Mouse (Mus musculus) macrophage (primary cell): ENCODE results near the gene Alk. TPM values are rescaled to one million over a fixed set of nuclear protein-coding genes. Genes with fewer than 3 reads are reported as not detected.

ENCODE experiments used
- H3K27ac ChIP-seq: fragments of 350-480 bp; formaldehyde crosslinking; 2 replicates; pipeline ENCODE4 v1.9.0; 2021
- H3K36me3 ChIP-seq: fragments of 350-480 bp; formaldehyde crosslinking; 2 replicates; pipeline ENCODE4 v1.9.0; 2021; ENCODE audit errors: inconsistent target
- H3K4me3 ChIP-seq: fragments of 350-480 bp; formaldehyde crosslinking; 2 replicates; pipeline ENCODE4 v1.9.0; 2021; ENCODE audit errors: inconsistent target
- H3K79me2 ChIP-seq: fragments of 350-480 bp; formaldehyde crosslinking; 2 replicates; pipeline ENCODE4 v1.9.0; 2021; ENCODE audit errors: inconsistent target
- WGBS: methylation state at CpG from one replicate; pipeline ENCODE4 v1.1.7; 2026; ENCODE audit warnings: inconsistent platforms; ENCODE audit not compliant: missing documents; 5-methylcytosine and 5-hydroxymethylcytosine counted together
- polyA plus RNA-seq: library from polyadenylated mRNA; stranded (reverse); fragments of 250-400 nt; gene quantifications from 3 replicates; pipeline ENCODE4 v1.2.4, GENCODE M21; 2018; ENCODE audit warnings: inconsistent platforms

Gene Alk
- polyA plus RNA-seq, 1 experiment from 2014 or later = not detected

DNA sequence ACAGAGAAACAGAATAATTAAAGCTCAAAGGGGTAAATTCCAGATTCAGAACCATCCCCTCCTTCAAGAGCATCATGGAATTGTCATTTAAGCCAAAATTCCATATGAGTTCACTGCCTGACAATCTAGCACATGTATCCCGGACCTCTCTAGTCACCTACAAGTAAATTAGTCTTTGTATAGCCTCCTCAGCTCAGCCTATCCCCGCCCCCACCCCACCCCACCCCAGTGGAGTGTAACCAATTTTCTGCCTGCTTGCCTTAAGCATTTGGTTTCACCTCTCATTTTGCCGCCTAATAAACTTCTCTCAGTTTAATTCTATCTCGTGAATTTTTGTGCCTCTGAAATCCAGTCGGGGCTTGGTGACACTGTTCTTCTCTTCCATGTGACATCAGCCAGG lies 41.0 kb downstream of the Alk start:
- no peaks in the 10 kb centered on the region for H3K36me3 ChIP-seq
- H3K79me2 ChIP-seq = no peaks in the 10 kb centered on the region
- 80% methylated on average over 5 of the region's 5 CpGs for WGBS
- H3K4me3 ChIP-seq = no peak overlapping the region
- no peak overlapping the region for H3K27ac ChIP-seq

DNA sequence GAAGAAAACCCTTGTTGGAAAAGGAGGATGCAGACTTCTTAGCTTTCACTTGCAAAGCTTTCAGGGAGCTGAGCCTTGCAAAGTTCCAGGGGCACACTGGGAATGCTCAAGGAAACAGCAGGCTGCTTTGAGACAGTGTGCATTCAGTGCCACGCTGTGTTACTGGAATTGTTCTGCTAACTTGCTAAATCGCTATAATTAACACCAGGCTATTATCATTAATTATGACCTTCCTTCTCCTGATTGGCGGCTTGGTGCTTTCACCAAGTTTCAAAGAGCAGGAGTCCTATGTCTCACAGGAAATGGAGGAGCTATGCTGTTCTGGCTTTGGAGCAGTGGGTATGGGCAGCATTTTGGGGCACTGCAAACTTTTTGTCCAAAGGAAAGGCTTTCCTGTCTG lies 43.0 kb downstream of the Alk start:
- 68% methylated on average over 3 of the region's 3 CpGs for WGBS
- no peak overlapping the region for H3K4me3 ChIP-seq

DNA sequence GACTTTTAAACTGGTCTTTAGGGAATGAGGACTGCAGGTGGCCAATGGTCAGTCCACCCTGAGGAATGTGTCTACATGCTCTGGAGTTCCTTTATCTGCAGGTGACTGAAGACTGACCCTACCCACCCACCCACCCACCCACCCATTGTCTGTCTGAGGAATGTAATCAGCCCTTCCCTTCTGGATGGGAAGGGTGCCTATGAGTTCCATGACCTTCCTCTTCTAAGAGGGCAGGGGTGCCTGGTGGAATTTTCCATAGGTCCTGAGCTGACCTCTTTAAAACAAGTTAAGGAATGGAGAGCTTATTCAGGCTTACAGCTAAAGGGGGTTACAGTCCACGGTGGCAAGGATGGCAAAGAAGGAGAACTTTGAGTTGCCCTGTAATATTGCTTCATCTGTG lies 43.7 kb downstream of the Alk start:
- H3K36me3 ChIP-seq = no peaks in the 10 kb centered on the region
- 63% methylated on average over 1 of the region's 1 CpGs for WGBS
- H3K79me2 ChIP-seq = no peaks in the 10 kb centered on the region
- no peak overlapping the region for H3K4me3 ChIP-seq
- no peak overlapping the region for H3K27ac ChIP-seq

More for the DNA sequence above, 43.0 kb downstream of the Alk start:
- Histone ChIP-seq H3K79me2 (no peaks in the 10 kb centered on the region), H3K36me3 (no peaks in the 10 kb centered on the region), H3K27ac (no peak overlapping the region)

DNA sequence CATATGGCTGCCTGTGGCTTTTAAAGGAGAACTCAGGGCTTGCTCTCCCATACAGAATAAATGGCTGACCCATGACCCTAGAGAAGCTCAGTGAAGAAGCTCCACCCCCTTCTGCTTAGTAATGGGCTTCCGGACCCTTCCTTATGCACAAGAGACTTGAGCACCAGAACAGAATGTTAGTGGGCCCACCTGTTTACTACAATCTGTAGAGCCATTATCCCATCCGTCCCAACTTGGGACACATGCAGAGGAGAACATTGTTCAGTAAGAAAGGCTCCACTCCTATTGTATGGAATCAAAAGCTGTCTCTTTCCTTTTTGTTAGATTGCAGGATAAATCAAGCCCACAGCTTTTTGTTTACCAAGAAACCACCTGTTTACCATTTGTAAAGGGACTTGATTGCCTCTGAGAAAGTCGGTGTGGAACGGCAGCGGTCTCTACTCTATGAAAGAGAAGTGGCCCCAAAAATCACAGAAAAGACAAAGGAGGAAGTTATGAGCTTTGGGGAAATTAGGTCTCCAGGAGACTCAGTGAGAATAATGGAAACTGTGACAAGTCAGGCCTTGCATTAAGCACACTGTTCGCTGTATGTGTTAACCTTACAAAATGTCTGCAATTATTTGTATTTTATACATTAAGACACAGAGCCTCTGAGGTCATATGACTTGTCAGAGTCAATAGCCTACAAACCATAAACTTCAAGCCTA lies 47.2 kb downstream of the Alk start:
- WGBS = 85% methylated on average over 6 of the region's 6 CpGs
- no peaks in the 10 kb centered on the region for H3K36me3 ChIP-seq
- H3K4me3 ChIP-seq = no peak overlapping the region
- no peaks in the 10 kb centered on the region for H3K79me2 ChIP-seq
- H3K27ac ChIP-seq = no peak overlapping the region

DNA sequence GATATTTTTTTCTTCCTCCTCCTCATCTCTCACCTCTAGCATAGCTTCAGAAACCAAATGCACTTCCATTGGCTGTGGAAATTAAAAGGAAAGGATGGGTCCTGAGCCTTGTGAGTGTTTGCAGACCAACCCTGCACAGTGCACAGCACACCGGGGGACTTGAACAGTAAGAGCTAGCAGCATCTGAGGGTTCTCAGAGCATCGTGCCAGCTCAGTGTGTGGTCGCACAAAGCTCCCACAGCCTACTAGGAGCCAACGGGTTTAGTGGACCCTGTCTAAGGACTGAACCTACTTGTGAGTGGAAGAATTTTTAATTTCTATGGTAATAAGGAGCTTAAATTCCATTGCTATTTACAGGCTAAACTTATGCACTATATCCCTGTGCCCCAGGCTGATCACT lies 58.2 kb downstream of the Alk start:
- no peak overlapping the region for H3K27ac ChIP-seq
- H3K36me3 ChIP-seq = no peaks in the 10 kb centered on the region
- 93% methylated on average over 4 of the region's 4 CpGs for whole genome bisulfite sequencing
- no peak overlapping the region for H3K4me3 ChIP-seq
- H3K79me2 ChIP-seq = no peaks in the 10 kb centered on the region

DNA sequence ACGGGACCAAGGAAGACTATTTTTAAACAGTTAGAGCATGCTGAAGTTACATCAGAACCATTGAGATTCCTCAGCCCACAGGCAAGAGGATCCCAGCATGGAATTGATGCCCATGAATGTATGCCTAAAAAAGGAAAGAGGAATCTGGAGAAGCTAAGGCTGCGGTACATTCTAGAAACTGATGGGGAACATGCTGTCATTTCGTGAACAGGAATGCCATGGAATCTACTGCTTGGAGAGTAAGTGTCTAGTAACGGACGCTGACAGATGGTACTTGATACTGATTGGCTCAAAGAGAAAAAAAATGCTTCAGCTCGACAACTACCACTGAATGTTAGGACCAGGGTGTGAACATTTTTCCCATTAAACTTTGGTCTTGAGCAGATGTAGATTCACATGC lies 69.1 kb downstream of the Alk start:
- no peak overlapping the region for H3K27ac ChIP-seq
- no peaks in the 10 kb centered on the region for H3K79me2 ChIP-seq
- WGBS = 95% methylated on average over 6 of the region's 6 CpGs
- no peak overlapping the region for H3K4me3 ChIP-seq
- H3K36me3 ChIP-seq = no peaks in the 10 kb centered on the region

DNA sequence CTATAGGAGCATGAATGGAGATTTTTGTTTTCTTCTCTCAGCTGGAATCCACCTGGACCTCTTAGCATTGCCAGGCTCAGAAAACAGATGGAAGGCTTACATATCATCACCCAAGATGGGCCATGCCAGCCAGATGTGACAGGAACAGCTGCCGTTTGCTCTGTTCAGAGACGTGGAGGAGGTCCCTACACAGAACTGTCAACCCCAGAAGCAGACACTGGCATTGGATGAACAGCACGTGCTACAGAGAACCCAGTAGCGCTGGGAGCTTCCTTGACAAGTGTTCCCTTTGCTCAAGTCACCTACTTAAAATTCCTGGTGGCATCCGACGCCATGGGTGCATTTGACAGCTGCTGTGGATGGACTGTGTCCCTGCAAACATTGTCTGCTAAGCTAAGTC lies 72.2 kb downstream of the Alk start:
- Histone ChIP-seq H3K36me3 (no peaks in the 10 kb centered on the region), H3K79me2 (no peaks in the 10 kb centered on the region), H3K27ac (no peak overlapping the region), H3K4me3 (no peak overlapping the region)
- WGBS = 81% methylated on average over 6 of the region's 6 CpGs

DNA sequence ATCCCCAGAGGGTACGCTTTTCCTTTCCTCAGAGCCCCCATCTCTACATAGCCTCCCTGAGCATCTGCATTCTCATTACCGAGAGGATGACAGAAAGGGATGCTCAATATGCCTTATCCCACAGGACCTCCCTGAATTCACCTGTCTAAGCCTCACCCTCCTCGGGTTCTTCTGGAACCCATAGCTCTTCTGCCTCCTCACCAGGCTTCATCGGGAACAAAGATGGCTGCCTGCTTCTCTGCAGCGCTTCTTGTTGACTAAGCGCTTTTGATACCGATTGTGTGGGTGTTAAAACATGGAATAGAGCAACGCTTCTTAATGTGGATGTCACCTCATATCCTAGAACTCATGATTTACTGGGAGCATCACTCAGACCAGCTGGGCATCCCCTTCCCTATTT lies 75.9 kb downstream of the Alk start:
- no peaks in the 10 kb centered on the region for H3K79me2 ChIP-seq
- WGBS = 92% methylated on average over 8 of the region's 8 CpGs
- no peak overlapping the region for H3K4me3 ChIP-seq
- H3K36me3 ChIP-seq = no peaks in the 10 kb centered on the region
- H3K27ac ChIP-seq = no peak overlapping the region

DNA sequence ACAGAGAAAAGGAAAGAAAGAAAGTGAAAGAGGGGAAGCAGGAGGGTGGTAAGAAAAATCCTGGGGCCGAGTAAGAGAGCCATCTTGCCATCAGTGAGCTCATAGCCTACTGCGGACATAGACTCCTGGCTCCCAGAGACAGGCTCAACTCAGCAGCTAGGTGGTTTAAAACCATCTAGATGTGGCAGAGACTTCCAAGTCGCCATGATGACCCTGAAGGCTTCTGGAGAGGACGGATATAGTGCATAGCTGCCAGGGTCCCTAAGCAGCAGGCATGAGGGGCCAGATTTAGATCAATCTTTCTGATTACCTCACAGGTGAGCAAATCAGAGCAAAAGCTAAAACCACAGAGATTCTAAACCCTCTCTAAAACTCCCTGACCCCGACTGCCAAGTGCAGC lies 76.9 kb downstream of the Alk start:
- Histone ChIP-seq H3K27ac (no peak overlapping the region), H3K4me3 (no peak overlapping the region), H3K36me3 (no peaks in the 10 kb centered on the region), H3K79me2 (no peaks in the 10 kb centered on the region)
- 71% methylated on average over 5 of the region's 5 CpGs for WGBS

DNA sequence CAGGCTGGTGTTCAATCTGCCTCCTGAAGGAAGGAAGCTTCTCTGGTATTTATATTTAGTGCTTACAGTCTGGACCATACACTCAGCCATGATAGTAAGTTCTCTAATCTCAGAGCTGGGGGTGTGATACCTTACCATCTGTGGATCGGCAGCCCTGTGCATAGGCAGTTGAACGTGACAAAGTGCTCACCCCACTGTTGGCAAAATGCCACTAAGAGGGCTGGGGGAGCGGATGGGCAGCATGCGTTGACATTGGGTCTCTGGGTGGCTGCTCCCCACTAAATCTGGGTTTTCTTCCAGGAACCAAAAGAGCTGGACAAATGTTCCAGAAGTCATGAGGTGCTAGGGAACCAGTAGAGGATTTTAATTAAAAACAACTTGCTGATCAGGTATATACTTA lies 78.1 kb downstream of the Alk start:
- Histone ChIP-seq H3K27ac (no peak overlapping the region), H3K36me3 (no peaks in the 10 kb centered on the region), H3K4me3 (no peak overlapping the region), H3K79me2 (no peaks in the 10 kb centered on the region)
- WGBS = 94% methylated on average over 4 of the region's 4 CpGs

DNA sequence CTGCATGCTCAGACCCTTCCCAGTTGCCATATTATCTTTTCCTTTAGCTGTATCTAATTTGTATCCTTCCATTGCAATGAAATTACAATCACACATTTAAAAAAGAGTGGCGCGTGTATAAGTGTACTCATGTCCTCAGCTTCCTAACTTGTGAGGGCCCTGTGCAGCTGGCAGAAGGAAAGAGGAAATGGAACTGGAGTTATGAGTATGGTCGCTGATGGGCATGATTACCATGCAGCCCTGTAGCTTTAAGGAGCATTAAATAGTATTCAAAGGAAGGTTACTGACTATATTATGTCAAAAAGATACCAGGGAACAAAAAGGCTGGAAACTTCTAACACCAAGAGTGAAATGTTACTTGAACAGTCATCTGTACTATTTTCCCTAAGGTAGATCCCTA lies 79.6 kb downstream of the Alk start:
- 87% methylated on average over 3 of the region's 3 CpGs for WGBS
- Histone ChIP-seq H3K36me3 (no peaks in the 10 kb centered on the region), H3K27ac (no peak overlapping the region), H3K4me3 (no peak overlapping the region), H3K79me2 (no peaks in the 10 kb centered on the region)

DNA sequence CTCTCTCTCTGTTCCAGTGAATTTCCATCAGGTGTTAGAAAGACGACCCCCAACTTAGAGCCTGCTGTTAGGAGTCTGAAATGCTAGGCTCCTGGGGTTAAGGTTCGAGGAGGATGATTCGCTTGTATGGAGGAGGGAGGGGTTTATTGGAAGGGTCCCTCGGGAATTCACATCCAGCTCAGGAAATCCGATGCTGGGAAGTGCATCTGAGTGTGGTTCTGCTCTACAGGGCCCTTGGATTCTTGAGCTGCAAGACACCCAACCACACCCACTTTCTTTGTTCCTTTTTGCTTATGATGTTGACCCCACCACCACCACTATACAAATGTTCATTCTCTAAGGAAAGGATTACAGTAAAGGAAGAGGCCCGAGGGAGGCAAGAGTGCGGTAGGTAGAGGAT lies 81.4 kb downstream of the Alk start:
- Histone ChIP-seq H3K36me3 (no peaks in the 10 kb centered on the region), H3K79me2 (no peaks in the 10 kb centered on the region), H3K27ac (no peak overlapping the region), H3K4me3 (no peak overlapping the region)
- 67% methylated on average over 7 of the region's 7 CpGs for WGBS

DNA sequence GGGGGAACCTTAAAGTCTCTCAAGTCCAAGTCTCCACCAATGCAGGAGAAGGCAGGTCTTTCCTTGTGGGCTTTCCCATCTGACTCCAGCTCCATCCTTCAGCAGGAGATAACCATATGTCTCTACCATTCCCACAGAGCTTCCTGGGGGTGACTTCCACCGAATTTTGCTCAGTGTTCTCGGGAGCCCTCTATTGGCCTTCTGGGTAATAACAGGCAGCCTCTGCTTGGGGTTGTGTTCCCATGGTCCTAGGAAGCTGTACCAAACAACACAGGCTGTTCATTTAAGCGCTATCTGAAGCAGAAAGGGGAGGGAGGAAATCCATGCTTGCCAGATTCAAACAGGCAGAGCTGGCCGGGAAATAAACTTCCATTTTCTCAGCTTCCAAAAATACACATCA lies 82.0 kb downstream of the Alk start:
- 14% methylated on average over 3 of the region's 4 CpGs for WGBS
- no peaks in the 10 kb centered on the region for H3K79me2 ChIP-seq
- no peak overlapping the region for H3K27ac ChIP-seq

DNA sequence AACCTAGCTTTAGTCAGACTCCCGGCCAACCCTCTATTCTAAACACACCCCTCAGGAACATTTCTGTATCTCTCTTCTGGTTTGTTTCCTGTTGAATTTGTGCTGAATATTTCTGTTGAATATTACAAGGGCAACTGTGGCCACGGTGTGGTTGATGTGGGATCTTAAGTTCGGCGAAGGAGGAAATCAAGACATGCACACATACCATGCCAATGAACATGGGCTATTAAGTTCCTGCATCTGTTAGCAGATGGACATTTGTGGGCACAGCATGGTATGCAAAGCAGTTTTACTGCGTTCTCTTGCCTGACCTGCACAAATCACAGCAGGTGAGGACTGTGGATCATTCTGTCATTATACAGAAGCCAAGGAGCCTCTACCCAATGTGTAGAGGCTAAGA lies 83.1 kb downstream of the Alk start:
- no peak overlapping the region for H3K4me3 ChIP-seq
- no peak overlapping the region for H3K27ac ChIP-seq
- no peaks in the 10 kb centered on the region for H3K36me3 ChIP-seq
- WGBS = 7% methylated on average over 5 of the region's 5 CpGs
- no peaks in the 10 kb centered on the region for H3K79me2 ChIP-seq

More for the DNA sequence above, 82.0 kb downstream of the Alk start:
- H3K36me3 ChIP-seq = no peaks in the 10 kb centered on the region
- no peak overlapping the region for H3K4me3 ChIP-seq

DNA sequence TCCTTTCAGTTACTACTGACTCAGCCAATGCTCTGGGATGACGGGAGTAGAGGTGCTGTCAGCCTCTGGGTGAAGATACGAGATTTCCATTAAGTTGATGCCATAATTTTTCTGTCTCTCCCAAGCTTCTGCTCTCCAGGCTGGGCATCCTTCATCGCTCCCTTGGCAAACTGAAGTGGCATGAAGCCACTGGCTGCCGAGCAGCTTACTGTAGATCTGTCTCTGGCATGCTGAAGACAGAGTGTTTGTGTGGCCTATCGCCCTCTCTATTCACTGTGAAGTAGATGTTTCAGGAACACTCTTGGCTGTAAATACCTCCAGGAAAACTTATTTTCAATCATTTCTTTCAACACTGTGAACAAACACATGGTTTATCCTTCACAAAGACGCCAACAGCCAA lies 93.7 kb downstream of the Alk start:
- no peak overlapping the region for H3K4me3 ChIP-seq
- H3K27ac ChIP-seq = no peak overlapping the region
- WGBS = 92% methylated on average over 6 of the region's 6 CpGs
- no peaks in the 10 kb centered on the region for H3K79me2 ChIP-seq
- no peaks in the 10 kb centered on the region for H3K36me3 ChIP-seq
